Mouse (Mus musculus): ENCODE measurements around the gene Synpo2. TPM values are rescaled to one million over a fixed set of nuclear protein-coding genes. Genes with fewer than 3 reads are reported as not detected.

Synpo2 gene
- polyA plus RNA-seq, 1 experiment from 2014 or later = 2.2 TPM

DNA sequence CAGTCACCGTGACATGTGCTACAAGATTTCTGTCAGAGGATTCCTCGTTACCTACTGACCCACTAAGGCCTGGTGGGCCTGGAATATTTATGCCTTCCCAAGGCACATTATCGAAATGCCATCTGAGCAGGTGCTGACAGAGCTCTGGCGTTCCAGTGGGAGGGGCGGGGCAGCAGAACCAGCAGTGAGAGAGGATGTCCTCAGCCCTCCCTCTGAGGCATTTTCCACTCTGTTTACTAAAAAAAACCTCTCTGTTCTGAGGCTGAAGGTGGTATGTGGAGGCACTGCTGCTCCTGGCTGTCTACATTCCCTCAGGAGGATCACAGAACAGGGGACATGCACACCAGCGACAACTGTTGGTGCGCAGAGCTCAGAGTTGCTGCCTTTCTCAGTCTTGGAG lies 1.1 kb upstream of the Synpo2 start:
- H3K36me3 ChIP-seq (ENCODE audit: insufficient read depth, low read length) = no peaks in the 10 kb centered on the region
- DNase-seq (ENCODE audit: low spot score) (no peak), ATAC-seq (no peak)
- H3K27me3 ChIP-seq (replicated peaks; ENCODE audit: insufficient read depth, low read length) = no peaks in the 10 kb centered on the region
- no peaks in the 10 kb centered on the region for H3K9me3 ChIP-seq (ENCODE audit: low read length)
- H3K9ac ChIP-seq (replicated peaks; ENCODE audit: low read depth) = no peak overlapping the region
- H3K4me3 ChIP-seq (ENCODE audit: low read depth, low read length) = no peak overlapping the region
- TF ChIP-seq CTCF (IDR thresholded peaks at IDR 0.05) (no peak), EP300 (IDR thresholded peaks at IDR 0.05) (no peak)
- H3K27ac ChIP-seq (ENCODE audit: low read length) = no peak overlapping the region
- 29% methylated on average over 7 of the region's 7 CpGs for WGBS
- no peak overlapping the region for H3K4me2 ChIP-seq (replicated peaks; ENCODE audit: low read depth, low read length)
- H3K4me1 ChIP-seq (ENCODE audit: insufficient read depth, low read depth, low read length) = 0 out of 2 replicates have a peak, but pooled peaks cover 3% of the 10 kb centered on the region

DNA sequence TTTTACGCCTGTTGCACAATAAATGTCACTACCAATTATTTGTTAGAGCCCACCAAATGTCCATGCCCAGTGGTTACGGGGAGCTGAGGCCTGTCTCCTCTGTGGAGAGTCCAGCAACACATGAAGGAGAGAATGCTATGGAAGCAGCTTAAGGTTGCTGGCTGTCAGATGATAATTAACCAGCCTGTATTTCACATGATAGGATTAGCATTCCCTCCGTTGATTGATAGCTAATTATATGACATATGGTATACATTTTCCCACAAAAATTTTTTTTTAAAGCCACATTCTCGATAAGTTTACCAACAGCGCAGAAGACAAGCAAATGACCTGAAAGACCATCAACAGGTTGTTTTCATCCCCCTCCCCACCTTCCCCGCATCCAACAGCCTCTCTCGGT lies 454 bp downstream of the Synpo2 start:
- Histone ChIP-seq H3K9me3 (ENCODE audit: low read length) (no peaks in the 10 kb centered on the region), H3K27me3 (replicated peaks; ENCODE audit: insufficient read depth, low read length) (no peaks in the 10 kb centered on the region), H3K36me3 (ENCODE audit: insufficient read depth, low read length) (no peaks in the 10 kb centered on the region), H3K4me3 (ENCODE audit: low read depth, low read length) (peak overlapping the region; percentile 19), H3K4me2 (replicated peaks; ENCODE audit: low read depth, low read length) (peak overlapping the region; percentile 50), H3K9ac (replicated peaks; ENCODE audit: low read depth) (no peak overlapping the region), H3K27ac (ENCODE audit: low read length) (no peak overlapping the region), H3K4me1 (ENCODE audit: insufficient read depth, low read depth, low read length) (0 out of 2 replicates have a peak, but pooled peaks cover 3% of the 10 kb centered on the region)
- 39% methylated on average over 7 of the region's 7 CpGs for WGBS
- no peak for ATAC-seq
- no peak for DNase-seq (ENCODE audit: low spot score)
- TF ChIP-seq EP300 (IDR thresholded peaks at IDR 0.05) (no peak), CTCF (IDR thresholded peaks at IDR 0.05) (no peak)

DNA sequence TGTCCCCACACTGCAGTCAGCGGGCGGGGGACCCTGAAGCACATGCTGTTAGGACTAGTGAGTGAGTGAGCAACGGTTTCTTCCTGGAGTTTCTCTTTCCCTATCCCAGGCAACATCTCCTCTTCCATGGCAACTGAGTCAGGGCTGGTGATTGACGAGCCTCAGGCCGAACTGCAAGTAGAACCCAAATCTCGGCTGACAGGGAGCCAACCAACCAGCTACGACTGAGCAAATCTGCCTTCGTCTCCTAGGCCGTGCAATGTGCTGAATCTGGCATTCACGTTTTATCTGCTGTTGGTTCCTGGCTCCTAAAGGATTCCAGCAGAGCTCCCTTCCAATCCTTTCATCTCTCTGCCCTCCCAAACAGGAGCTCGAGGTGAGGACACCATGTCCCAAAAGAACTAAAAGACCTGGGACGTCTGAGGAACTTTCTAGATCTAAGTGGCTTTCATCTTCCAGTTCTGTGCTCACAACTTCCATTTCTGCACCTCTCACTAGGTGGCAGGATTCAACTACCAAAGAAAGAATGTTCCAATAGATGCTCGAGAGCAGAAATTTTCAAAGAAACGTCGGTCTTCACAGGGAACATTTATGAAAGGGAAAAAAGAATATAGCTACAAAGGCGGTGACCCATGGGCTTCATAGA lies 1.6 kb downstream of the Synpo2 start:
- peak; percentile 30; the same call in 1 of the 2 replicates for ATAC-seq
- Histone ChIP-seq H3K4me3 (ENCODE audit: low read depth, low read length) (no peak overlapping the region), H3K36me3 (ENCODE audit: insufficient read depth, low read length) (no peaks in the 10 kb centered on the region), H3K27me3 (replicated peaks; ENCODE audit: insufficient read depth, low read length) (no peaks in the 10 kb centered on the region), H3K9me3 (ENCODE audit: low read length) (no peaks in the 10 kb centered on the region), H3K9ac (replicated peaks; ENCODE audit: low read depth) (no peak overlapping the region), H3K4me2 (replicated peaks; ENCODE audit: low read depth, low read length) (no peak overlapping the region), H3K27ac (ENCODE audit: low read length) (no peak overlapping the region), H3K4me1 (ENCODE audit: insufficient read depth, low read depth, low read length) (0 out of 2 replicates have a peak, but pooled peaks cover 3% of the 10 kb centered on the region)
- DNase-seq (ENCODE audit: low spot score) = peak; percentile 72
- no peak for TF ChIP-seq EP300 (IDR thresholded peaks at IDR 0.05)
- TF ChIP-seq CTCF (IDR thresholded peaks at IDR 0.05) = peak; percentile 76
- 41% methylated on average over 16 of the region's 16 CpGs for WGBS

- 75% methylated on average over 2 of the region's 2 CpGs for WGBS
- H3K36me3 ChIP-seq (ENCODE audit: insufficient read depth, low read length) = no peaks in the 10 kb centered on the region
- no peaks in the 10 kb centered on the region for H3K27me3 ChIP-seq (replicated peaks; ENCODE audit: insufficient read depth, low read length)
- H3K27ac ChIP-seq (ENCODE audit: low read length) = no peak overlapping the region
- H3K4me1 ChIP-seq (ENCODE audit: insufficient read depth, low read depth, low read length) = 0 out of 2 replicates have a peak, but pooled peaks cover 3% of the 10 kb centered on the region
- no peak overlapping the region for H3K9ac ChIP-seq (replicated peaks; ENCODE audit: low read depth)
- no peaks in the 10 kb centered on the region for H3K9me3 ChIP-seq (ENCODE audit: low read length)
- H3K4me2 ChIP-seq (replicated peaks; ENCODE audit: low read depth, low read length) = no peak overlapping the region
- DNase-seq (ENCODE audit: low spot score) (no peak), ATAC-seq (no peak)
- TF ChIP-seq EP300 (IDR thresholded peaks at IDR 0.05) = no peak
- TF ChIP-seq CTCF (IDR thresholded peaks at IDR 0.05) = no peak
- H3K4me3 ChIP-seq (ENCODE audit: low read depth, low read length) = no peak overlapping the region
These were observed 4.3 kb downstream of the Synpo2 start for GRCm38 (mm10) chr3:123231639-123232038.

GRCm38 (mm10) chr3:123227276-123227675 lies 8.7 kb downstream of the Synpo2 start:
- H3K27ac ChIP-seq (ENCODE audit: low read length) = no peak overlapping the region
- no peak for TF ChIP-seq EP300 (IDR thresholded peaks at IDR 0.05)
- TF ChIP-seq CTCF (IDR thresholded peaks at IDR 0.05) = no peak
- no peaks in the 10 kb centered on the region for H3K27me3 ChIP-seq (replicated peaks; ENCODE audit: insufficient read depth, low read length)
- 91% methylated on average over 3 of the region's 3 CpGs for WGBS
- no peak for DNase-seq (ENCODE audit: low spot score)
- no peak overlapping the region for H3K4me3 ChIP-seq (ENCODE audit: low read depth, low read length)
- no peaks in the 10 kb centered on the region for H3K36me3 ChIP-seq (ENCODE audit: insufficient read depth, low read length)
- no peak overlapping the region for H3K9ac ChIP-seq (replicated peaks; ENCODE audit: low read depth)
- no peak for ATAC-seq
- no peaks in the 10 kb centered on the region for H3K4me1 ChIP-seq (ENCODE audit: insufficient read depth, low read depth, low read length)
- H3K9me3 ChIP-seq (ENCODE audit: low read length) = no peaks in the 10 kb centered on the region
- no peak overlapping the region for H3K4me2 ChIP-seq (replicated peaks; ENCODE audit: low read depth, low read length)

GRCm38 (mm10) chr3:123218646-123219045 lies 17.3 kb downstream of the Synpo2 start:
- Histone ChIP-seq H3K36me3 (ENCODE audit: insufficient read depth, low read length) (no peaks in the 10 kb centered on the region), H3K27ac (ENCODE audit: low read length) (no peak overlapping the region), H3K9me3 (ENCODE audit: low read length) (no peaks in the 10 kb centered on the region), H3K4me2 (replicated peaks; ENCODE audit: low read depth, low read length) (no peak overlapping the region), H3K27me3 (replicated peaks; ENCODE audit: insufficient read depth, low read length) (no peaks in the 10 kb centered on the region), H3K4me3 (ENCODE audit: low read depth, low read length) (no peak overlapping the region), H3K9ac (replicated peaks; ENCODE audit: low read depth) (no peak overlapping the region), H3K4me1 (ENCODE audit: insufficient read depth, low read depth, low read length) (no peaks in the 10 kb centered on the region)
- TF ChIP-seq EP300 (IDR thresholded peaks at IDR 0.05) = no peak
- no peak for TF ChIP-seq CTCF (IDR thresholded peaks at IDR 0.05)
- WGBS = 60% methylated on average over 6 of the region's 6 CpGs
- DNase-seq (ENCODE audit: low spot score) (no peak), ATAC-seq (no peak)

Data from lung, postnatal 0 days (tissue).